Mouse (Mus musculus) kidney, postnatal 4 days (tissue): ENCODE data around the gene Spint2.

ENCODE experiments used
- DNase-seq, 2 experiments: peaks; one replicate each; pipeline ENCODE4 v3.0.0; 2021; ENCODE audit warnings: mixed read lengths in 2 of 2

The Spint2 gene

GRCm38 (mm10) chr7:29281201-29282073 lies at the start of gene Spint2:
Spint2 (minus strand) TSS chr7:29281912.
- DNase-seq: peak; percentile 91 to 95

GRCm38 (mm10) chr7:29328984-29329383 lies 47.3 kb upstream of the Spint2 start:
- DNase-seq: no peak

GRCm38 (mm10) chr7:29327087-29327486 lies 45.4 kb upstream of the Spint2 start:
- no peak for DNase-seq

- DNase-seq: no peak
Observed at GRCm38 (mm10) chr7:29319337-29320307, 37.9 kb upstream of the Spint2 start.

- DNase-seq: no peak
Observed at GRCm38 (mm10) chr7:29318115-29318911, 36.6 kb upstream of the Spint2 start.

- DNase-seq: peak; percentile 58 to 67
Observed at GRCm38 (mm10) chr7:29317558-29317957, 35.8 kb upstream of the Spint2 start.

GRCm38 (mm10) chr7:29316976-29317375 lies 35.3 kb upstream of the Spint2 start:
- peak in 1 of 2 experiments; percentile 55 for DNase-seq

GRCm38 (mm10) chr7:29316137-29316734 lies 34.5 kb upstream of the Spint2 start:
- DNase-seq: no peak

- no peak for DNase-seq
Observed at GRCm38 (mm10) chr7:29314844-29315628, 33.3 kb upstream of the Spint2 start.

GRCm38 (mm10) chr7:29313572-29314261 lies 32.0 kb upstream of the Spint2 start:
- no peak for DNase-seq

GRCm38 (mm10) chr7:29313051-29313450 lies 31.3 kb upstream of the Spint2 start:
- no peak for DNase-seq

GRCm38 (mm10) chr7:29309749-29310148 lies 28.0 kb upstream of the Spint2 start:
- no peak for DNase-seq

- DNase-seq: peak; percentile 52 to 66
Observed at GRCm38 (mm10) chr7:29309221-29309721, 27.6 kb upstream of the Spint2 start.

- peak; percentile 94 to 95 for DNase-seq
Observed at GRCm38 (mm10) chr7:29307350-29308104, 25.8 kb upstream of the Spint2 start.

- DNase-seq: peak in 1 of 2 experiments; percentile 49
Observed at GRCm38 (mm10) chr7:29306619-29307018, 24.9 kb upstream of the Spint2 start.

- DNase-seq: no peak
Observed at GRCm38 (mm10) chr7:29306108-29306507, 24.4 kb upstream of the Spint2 start.

GRCm38 (mm10) chr7:29305263-29305988 lies 23.7 kb upstream of the Spint2 start:
- DNase-seq: no peak

GRCm38 (mm10) chr7:29304463-29305262 lies 23.0 kb upstream of the Spint2 start:
- DNase-seq: no peak
